Mouse (Mus musculus): ENCODE data around the gene Vwa8.

DNA sequence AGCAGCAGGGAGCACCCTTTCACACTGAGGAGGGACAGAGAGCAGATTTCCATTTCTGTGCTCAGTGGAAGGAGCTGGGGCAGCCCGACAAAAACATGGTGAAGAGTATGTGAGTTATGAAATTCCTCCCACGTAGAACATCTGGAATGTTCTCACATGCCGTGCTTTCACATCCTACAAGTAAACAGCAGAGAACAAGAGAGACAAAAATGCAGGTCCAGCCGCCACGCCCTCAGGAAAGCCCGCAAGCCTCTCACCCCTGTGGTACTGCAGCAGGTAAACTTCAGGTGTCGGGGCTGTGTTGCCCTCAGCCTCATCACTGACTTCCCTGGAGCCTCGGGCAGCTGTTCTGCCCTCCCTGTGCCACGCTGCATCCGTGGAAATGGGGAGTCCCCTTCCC is 311.6 kb downstream of the Vwa8 start:
- TF ChIP-seq CTCF (IDR thresholded peaks at IDR 0.05; ENCODE audit: extremely low read depth, insufficient read length, insufficient replicate concordance, low read depth, low read length) (no peak), POLR2A (IDR thresholded peaks at IDR 0.05; ENCODE audit: low read depth, low read length) (no peak)

Measured in small intestine, adult 2 months (tissue).